Mouse (Mus musculus) kidney, embryonic 14.5 days (tissue): ENCODE measurements at regions not wholly inside any gene's neighbourhood (a gene's known extent, or its start where the extent isn't known, plus 50 kb on each side); places are given as distances from the start of the nearest gene placed in this dataset.

Experiments
- ATAC-seq: fragments of 200-750 bp; cut with Nextera tagmentation; 2 replicates; pipeline ENCODE4 v1.8.0; 2017; ENCODE audit warnings: moderate number of reproducible peaks, mild to moderate bottlenecking, moderate TSS enrichment, moderate library complexity; ENCODE audit not compliant: low FRiP score, low TSS enrichment
- H3K27ac ChIP-seq: fragments of 300-500 bp; sonication (generic); 2 replicates; pipeline ENCODE4 v1.5.1; 2014; ENCODE audit warnings: low read depth, mild to moderate bottlenecking, low read length, moderate library complexity, mixed read lengths
- H3K27me3 ChIP-seq: fragments of 300-500 bp; sonication (generic); 2 replicates; pipeline ENCODE4 v1.6.1; 2014; ENCODE audit warnings: mild to moderate bottlenecking, low read length; ENCODE audit not compliant: control insufficient read depth, insufficient read depth
- H3K36me3 ChIP-seq: fragments of 300-500 bp; sonication (generic); 2 replicates; pipeline ENCODE4 v1.6.1; 2014; ENCODE audit warnings: low read length, mixed read lengths; ENCODE audit not compliant: control insufficient read depth, insufficient read depth
- H3K4me1 ChIP-seq: fragments of 300-500 bp; sonication (generic); 2 replicates; pipeline ENCODE4 v1.6.1; 2014; ENCODE audit warnings: low read length, mixed read lengths; ENCODE audit not compliant: control insufficient read depth, insufficient read depth
- H3K4me2 ChIP-seq: fragments of 300-500 bp; sonication (generic); replicated peaks from 2 replicates; pipeline ENCODE4 v1.6.1; 2014; ENCODE audit warnings: low read depth, mild to moderate bottlenecking, low read length
- H3K4me3 ChIP-seq: fragments of 300-500 bp; sonication (generic); 2 replicates; pipeline ENCODE4 v1.5.1; 2014; ENCODE audit warnings: mild to moderate bottlenecking, low read length
- H3K9ac ChIP-seq: fragments of 300-500 bp; sonication (generic); 2 replicates; pipeline ENCODE4 v1.6.1; 2014; ENCODE audit warnings: low read depth, mild to moderate bottlenecking, low read length, moderate library complexity
- H3K9me3 ChIP-seq: fragments of 300-500 bp; sonication (generic); 2 replicates; pipeline ENCODE4 v1.6.1; 2016; ENCODE audit warnings: low read length; ENCODE audit not compliant: control insufficient read depth
- WGBS: fragments of 180-500 bp; shearing (Covaris S2); extraction: QIAGEN DNeasy Blood & Tissue Kit; methylation state at CpG from one replicate; pipeline ENCODE4 v1.1.7; 2014; 5-methylcytosine and 5-hydroxymethylcytosine counted together

DNA sequence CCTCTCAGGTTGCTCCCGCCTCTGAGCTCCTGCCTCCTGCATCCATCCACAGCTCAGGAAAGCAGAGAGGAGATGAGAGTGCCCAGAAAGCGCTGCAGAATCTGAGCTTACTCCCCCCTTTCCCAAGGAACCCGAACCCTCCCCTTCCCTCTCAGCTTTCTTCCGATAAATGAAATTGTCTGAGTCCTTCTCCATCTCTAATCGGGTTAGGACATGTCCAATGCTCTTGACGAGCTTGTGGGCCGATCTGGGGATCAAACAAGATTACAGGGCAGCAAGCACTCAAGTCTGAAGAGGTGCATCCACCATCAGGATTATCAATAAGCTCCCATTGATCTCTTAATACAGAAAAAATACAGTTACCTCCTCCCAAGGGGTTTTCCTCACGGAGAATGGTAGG is 80.0 kb upstream of the Foxk1 start:
- Histone ChIP-seq H3K27ac (no peak overlapping the region), H3K27me3 (no peaks in the 10 kb centered on the region; the same call in 1 of the 2 replicates), H3K9ac (no peak overlapping the region), H3K4me1 (no peaks in the 10 kb centered on the region), H3K9me3 (no peaks in the 10 kb centered on the region), H3K4me2 (no peak overlapping the region), H3K36me3 (no peaks in the 10 kb centered on the region), H3K4me3 (no peak overlapping the region)
- no peak for ATAC-seq
- WGBS: 74% methylated on average over 8 of the region's 8 CpGs

DNA sequence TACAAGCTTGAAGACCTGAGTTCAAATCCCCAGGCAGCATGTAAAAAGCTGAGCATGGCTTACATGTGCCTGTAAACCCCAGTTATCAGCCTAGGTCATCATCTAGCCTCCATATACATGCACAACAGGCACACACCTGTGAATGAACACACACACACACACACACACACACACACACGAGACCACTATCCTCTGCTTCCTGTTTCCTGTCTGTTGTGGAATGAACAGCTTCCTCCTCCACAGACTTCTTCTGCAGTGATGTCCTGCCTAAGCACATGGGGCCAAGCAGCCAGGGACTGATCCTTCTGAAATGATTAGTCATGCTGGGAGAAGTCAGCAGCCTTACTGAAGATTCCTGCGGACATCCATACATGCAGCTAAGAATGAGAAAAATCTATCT is 76.4 kb upstream of the Foxk1 start:
- no peaks in the 10 kb centered on the region for H3K4me1 ChIP-seq
- no peak overlapping the region for H3K4me2 ChIP-seq
- no peak for ATAC-seq
- H3K4me3 ChIP-seq: no peak overlapping the region
- H3K27ac ChIP-seq: no peak overlapping the region
- H3K36me3 ChIP-seq: no peaks in the 10 kb centered on the region
- H3K9me3 ChIP-seq: no peaks in the 10 kb centered on the region
- H3K27me3 ChIP-seq: no peaks in the 10 kb centered on the region; the same call in 1 of the 2 replicates
- WGBS: 78% methylated on average over 2 of the region's 2 CpGs
- H3K9ac ChIP-seq: no peak overlapping the region

DNA sequence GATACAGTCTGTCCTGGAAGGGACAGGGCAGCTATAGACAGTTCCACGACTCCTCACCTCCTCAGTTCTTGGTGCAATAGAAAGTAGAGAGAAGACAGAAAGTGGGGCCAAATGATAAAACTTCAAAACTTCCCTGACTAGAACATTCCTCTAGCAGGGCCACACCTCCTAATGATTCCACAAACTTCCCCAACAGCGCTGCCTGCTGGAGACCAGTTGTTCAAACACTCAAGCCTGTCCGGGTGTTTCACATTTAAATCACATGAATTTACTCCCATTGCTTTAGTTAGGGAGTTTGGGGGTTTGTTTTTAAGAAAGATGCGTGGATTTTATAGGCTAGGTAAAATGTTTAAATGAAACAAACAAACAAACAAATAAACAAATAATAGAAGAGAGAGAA is 75.7 kb upstream of the Foxk1 start:
- no peaks in the 10 kb centered on the region for H3K36me3 ChIP-seq
- no peak overlapping the region for H3K4me2 ChIP-seq
- no peak for ATAC-seq
- WGBS: 72% methylated on average over 4 of the region's 4 CpGs
- no peaks in the 10 kb centered on the region for H3K27me3 ChIP-seq
- no peaks in the 10 kb centered on the region for H3K9me3 ChIP-seq
- no peak overlapping the region for H3K9ac ChIP-seq
- no peaks in the 10 kb centered on the region for H3K4me1 ChIP-seq
- H3K27ac ChIP-seq: no peak overlapping the region
- H3K4me3 ChIP-seq: no peak overlapping the region

DNA sequence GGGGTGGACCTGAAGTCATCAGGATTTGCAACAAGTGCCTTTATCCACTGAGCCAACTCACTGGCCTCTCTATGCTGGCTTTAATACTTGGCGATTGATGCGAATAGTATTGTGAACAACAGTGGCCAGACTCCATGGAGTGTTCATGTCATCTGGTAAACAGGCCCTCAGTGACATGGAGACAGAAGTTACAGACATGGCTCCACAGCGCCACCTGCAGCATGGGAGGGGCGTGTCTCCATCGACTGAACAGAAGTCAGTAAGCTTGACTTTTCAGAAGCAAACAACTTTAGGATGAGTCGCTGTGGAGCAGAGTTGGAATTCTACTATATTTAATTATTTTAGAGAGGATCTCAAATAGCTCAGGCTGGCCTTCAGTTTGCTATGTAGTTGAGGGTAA is 74.0 kb upstream of the Foxk1 start:
- no peak overlapping the region for H3K4me3 ChIP-seq
- H3K36me3 ChIP-seq: no peaks in the 10 kb centered on the region
- no peak overlapping the region for H3K4me2 ChIP-seq
- H3K27me3 ChIP-seq: no peaks in the 10 kb centered on the region
- H3K4me1 ChIP-seq: no peaks in the 10 kb centered on the region
- H3K9ac ChIP-seq: no peak overlapping the region
- no peak overlapping the region for H3K27ac ChIP-seq
- ATAC-seq: no peak
- 74% methylated on average over 6 of the region's 6 CpGs for WGBS
- no peaks in the 10 kb centered on the region for H3K9me3 ChIP-seq

DNA sequence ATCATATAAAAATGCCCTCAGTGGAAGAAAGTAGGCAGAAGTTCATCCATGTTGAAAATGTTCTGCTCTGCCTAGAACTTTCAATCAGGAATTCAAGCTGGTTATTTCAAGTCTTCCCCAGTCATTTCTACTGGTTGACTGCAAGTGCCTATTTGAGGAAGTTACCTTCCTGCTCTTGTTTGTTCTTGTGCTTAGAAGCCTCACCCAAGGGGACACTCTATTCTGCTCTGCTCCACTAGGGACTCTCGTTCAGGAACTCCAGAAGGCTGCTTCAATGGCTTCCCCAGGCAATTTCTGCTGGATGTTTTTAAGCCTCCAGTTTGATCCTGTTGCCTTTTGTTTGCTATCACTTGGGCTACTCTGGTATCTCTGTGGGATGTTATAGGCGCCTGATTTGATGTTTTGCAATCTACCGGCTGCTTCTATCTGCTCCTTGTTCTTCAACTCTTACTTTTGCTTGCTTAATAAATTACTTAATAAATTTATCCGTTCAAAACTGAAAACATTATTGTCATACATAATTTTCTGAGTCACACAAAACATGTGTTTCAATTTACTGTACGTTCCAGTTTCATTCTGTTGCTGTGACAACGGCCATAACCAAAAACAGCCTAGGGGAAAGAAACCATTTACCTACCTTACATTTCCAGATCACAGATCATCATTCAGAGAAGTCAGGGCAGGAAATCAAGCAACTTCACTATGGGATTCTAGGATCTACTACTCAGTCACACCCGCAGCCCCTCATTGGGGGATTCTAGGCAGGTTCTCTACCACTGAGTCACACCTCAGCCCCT is 71.4 kb upstream of the Foxk1 start:
- no peaks in the 10 kb centered on the region for H3K9me3 ChIP-seq
- WGBS: 81% methylated on average over 7 of the region's 7 CpGs
- no peaks in the 10 kb centered on the region for H3K27me3 ChIP-seq
- no peaks in the 10 kb centered on the region for H3K36me3 ChIP-seq
- no peak overlapping the region for H3K4me3 ChIP-seq
- no peak for ATAC-seq
- no peaks in the 10 kb centered on the region for H3K4me1 ChIP-seq
- H3K27ac ChIP-seq: no peak overlapping the region
- no peak overlapping the region for H3K4me2 ChIP-seq
- no peak overlapping the region for H3K9ac ChIP-seq

DNA sequence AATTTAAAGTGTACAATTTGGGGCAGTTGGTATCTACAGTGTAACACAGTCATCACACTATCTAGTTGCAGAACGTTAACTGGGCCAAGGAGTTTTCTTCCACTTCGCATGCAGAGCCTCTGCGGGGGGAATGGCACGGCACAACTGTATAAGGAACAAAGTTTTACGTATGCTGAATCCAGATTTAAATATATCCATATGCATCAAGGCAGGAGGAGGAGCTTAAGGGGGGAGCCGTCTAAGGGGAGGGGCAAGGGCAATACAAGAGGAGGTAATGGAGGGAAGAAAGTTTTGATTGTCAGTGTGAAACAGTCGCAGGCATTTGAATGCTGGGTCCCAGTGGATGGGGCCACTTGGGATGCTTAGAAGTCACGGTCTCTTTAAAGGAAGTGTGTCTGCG is 68.6 kb upstream of the Foxk1 start:
- Histone ChIP-seq H3K4me1 (no peaks in the 10 kb centered on the region), H3K4me3 (no peak overlapping the region), H3K27ac (no peak overlapping the region), H3K9me3 (no peaks in the 10 kb centered on the region), H3K4me2 (no peak overlapping the region), H3K36me3 (no peaks in the 10 kb centered on the region), H3K9ac (no peak overlapping the region), H3K27me3 (no peaks in the 10 kb centered on the region)
- 53% methylated on average over 9 of the region's 9 CpGs for WGBS
- ATAC-seq: no peak

DNA sequence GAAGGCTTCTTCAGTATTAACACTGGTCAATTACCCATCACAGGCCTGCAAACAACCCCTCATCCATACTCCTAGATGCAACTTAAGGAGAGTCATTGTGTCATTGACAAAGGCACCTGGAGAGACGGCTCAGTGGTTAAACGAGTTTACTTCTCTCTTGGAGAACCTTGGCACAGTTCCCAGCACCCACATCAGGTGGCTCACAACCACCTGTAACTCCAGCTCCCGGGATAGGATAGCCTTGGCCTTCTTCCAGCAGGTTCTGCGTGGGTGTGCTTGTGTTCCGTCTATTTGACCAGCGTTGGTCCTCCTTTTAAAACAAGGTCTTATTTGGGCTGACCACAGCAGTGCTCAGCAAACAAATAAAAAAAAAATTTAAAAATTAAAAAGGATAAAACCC is 63.9 kb upstream of the Foxk1 start:
- 73% methylated on average over 6 of the region's 6 CpGs for WGBS
- Histone ChIP-seq H3K4me1 (no peaks in the 10 kb centered on the region), H3K9me3 (no peaks in the 10 kb centered on the region), H3K4me3 (no peak overlapping the region), H3K36me3 (no peaks in the 10 kb centered on the region), H3K9ac (no peak overlapping the region), H3K27ac (no peak overlapping the region), H3K27me3 (no peaks in the 10 kb centered on the region), H3K4me2 (no peak overlapping the region)
- no peak for ATAC-seq

DNA sequence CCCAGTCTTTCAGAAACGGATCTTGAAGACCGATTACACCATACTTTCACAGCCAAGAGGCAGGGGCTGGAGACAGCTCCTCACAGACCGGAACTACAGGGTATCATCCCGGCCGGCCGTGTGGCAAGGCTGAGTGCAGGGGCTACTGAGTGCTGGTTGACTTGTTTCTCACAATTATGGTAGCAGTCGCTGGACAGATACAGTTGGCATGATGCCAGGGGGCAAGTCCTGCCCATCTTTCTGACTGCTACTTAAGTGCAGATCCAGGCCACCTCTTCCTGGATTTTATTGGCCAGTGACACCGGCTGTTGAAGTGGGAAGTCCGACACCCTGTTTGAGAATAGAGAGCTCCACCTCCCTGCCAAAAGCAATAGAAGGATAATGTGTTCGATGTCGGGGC is 63.2 kb upstream of the Foxk1 start:
- WGBS: 50% methylated on average over 11 of the region's 11 CpGs
- no peaks in the 10 kb centered on the region for H3K36me3 ChIP-seq
- H3K27me3 ChIP-seq: no peaks in the 10 kb centered on the region
- no peak overlapping the region for H3K27ac ChIP-seq
- no peaks in the 10 kb centered on the region for H3K4me1 ChIP-seq
- no peak overlapping the region for H3K4me2 ChIP-seq
- H3K9ac ChIP-seq: no peak overlapping the region
- no peak for ATAC-seq
- no peak overlapping the region for H3K4me3 ChIP-seq
- no peaks in the 10 kb centered on the region for H3K9me3 ChIP-seq

DNA sequence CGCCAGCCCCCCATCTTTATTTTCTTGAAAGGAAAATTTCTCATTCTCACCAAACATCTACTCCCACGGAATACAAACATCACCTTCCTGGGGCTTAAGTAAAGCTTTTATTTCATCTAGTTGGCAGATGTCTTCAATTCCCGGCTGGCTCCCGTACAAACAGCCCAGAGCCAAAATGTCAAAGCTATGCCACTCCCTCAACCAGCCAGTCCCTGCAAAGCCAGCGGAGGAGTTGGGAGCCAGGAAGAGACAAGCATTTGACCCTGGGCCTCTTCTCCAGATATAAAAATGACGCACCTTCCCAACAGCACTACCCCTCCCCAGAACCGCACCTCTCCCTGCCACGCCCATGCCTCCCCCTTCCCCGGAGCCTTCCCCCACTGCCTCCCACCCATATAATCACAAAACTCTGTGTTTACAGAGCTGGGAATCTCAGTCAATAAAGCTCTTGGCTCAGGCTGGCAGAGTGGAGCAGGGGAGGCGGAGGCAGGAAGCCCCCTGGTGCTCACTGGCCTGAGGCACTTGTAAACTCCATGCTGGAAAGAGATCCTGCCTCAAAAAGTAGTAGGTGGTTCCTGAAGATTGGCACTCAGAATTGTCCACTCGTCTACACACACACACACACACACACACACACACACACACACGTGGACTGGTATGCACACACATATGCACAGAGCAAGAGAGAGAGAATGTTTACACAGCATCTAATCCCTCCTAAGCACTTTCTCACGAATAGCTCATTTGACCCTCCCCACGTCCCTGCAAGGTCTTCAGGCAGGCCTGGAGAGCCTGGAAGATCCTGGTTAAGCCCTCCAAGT is 60.9 kb upstream of the Foxk1 start:
- 55% methylated on average over 14 of the region's 14 CpGs for WGBS

More for the DNA sequence above, 60.9 kb upstream of the Foxk1 start:
- Histone ChIP-seq H3K27me3 (no peaks in the 10 kb centered on the region), H3K9ac (no peak overlapping the region), H3K4me3 (no peak overlapping the region), H3K4me2 (no peak overlapping the region), H3K27ac (no peak overlapping the region), H3K4me1 (no peaks in the 10 kb centered on the region), H3K9me3 (no peaks in the 10 kb centered on the region), H3K36me3 (no peaks in the 10 kb centered on the region)
- ATAC-seq: no peak
